8 mouse cellular contexts compared by ENCODE assay signal in genomic region chr6:88446063-88447002, GRCm38 (mm10). TPM values are rescaled to one million over a fixed set of nuclear protein-coding genes. Genes with fewer than 3 reads are reported as not detected.
DNase-seq lines count a peak whose midpoint lies in the region; ATAC-seq and TF ChIP-seq lines count a peak whose summit lies in the region.

Gene Eefsec (minus strand): TSS chr6:88446539.

- under 1% methylated on average over 71 of the region's 72 CpGs for WGBS in lung, embryonic 15.5 days
- 2% methylated on average over 72 of the region's 72 CpGs for WGBS in olfactory bulb, adult 2 months

- peak within 1 kb of the TSS; percentile 75 for H3K27ac ChIP-seq in lung, embryonic 15.5 days
- no peak within 1 kb of the TSS for H3K27ac ChIP-seq in olfactory bulb, adult 2 months (ENCODE audit: insufficient read depth, low read depth, low read length)

- peak within 1 kb of the TSS; percentile 88 for H3K4me2 ChIP-seq in lung, embryonic 15.5 days

- peak; percentile 79 for TF ChIP-seq POLR2A in olfactory bulb, adult 2 months (IDR thresholded peaks at IDR 0.05; ENCODE audit: insufficient read depth, low read depth, low read length)

- peak; percentile 50 for DNase-seq in MEL-GATA-1-ER (ENCODE audit: extremely low read depth, low read depth)
- peak; percentile 82 for DNase-seq in cerebellum, adult 8-10 months
- DNase-seq in layer of hippocampus, adult 9-10 months (ENCODE audit: low spot score): peak; percentile 44
- DNase-seq in thymus, adult 18-20 months: peak; percentile 69 to 72

- ATAC-seq in frontal cortex, adult (ENCODE audit: low TSS enrichment): peak; percentile 99
- peak; percentile 74 to 89; a peak in 3 of 4 replicates for ATAC-seq in hematopoietic stem cell, adult 5-6 weeks (replicated peaks in 1 of 2; ENCODE audit: insufficient read depth in 1 of 2, low FRiP score in 2 of 2, low TSS enrichment in 1 of 2, low read depth in 1 of 2, poor library complexity in 2 of 2, severe bottlenecking in 2 of 2)
- ATAC-seq in lung, embryonic 15.5 days (ENCODE audit: borderline replicate concordance, extremely low read depth, low FRiP score, low TSS enrichment): peak; percentile 78

- H3K4me1 ChIP-seq in lung, embryonic 15.5 days: peaks cover 14% of the 10 kb centered on the region
- H3K4me1 ChIP-seq in olfactory bulb, adult 2 months (ENCODE audit: control insufficient read depth, insufficient read depth, low read length): peaks cover 2% of the 10 kb centered on the region; the same call in 1 of the 2 replicates

- peak within 1 kb of the TSS; percentile 91 for H3K9ac ChIP-seq in lung, embryonic 15.5 days

- H3K27me3 ChIP-seq in lung, embryonic 15.5 days: no peaks in the 10 kb centered on the region

- no peak for TF ChIP-seq CTCF in olfactory bulb, adult 2 months (IDR thresholded peaks at IDR 0.05; ENCODE audit: insufficient read depth, low read depth, low read length)

- no peaks in the 10 kb centered on the region for H3K9me3 ChIP-seq in lung, embryonic 15.5 days

- peak within 1 kb of the TSS; percentile 98 for H3K4me3 ChIP-seq in lung, embryonic 15.5 days
- peak within 1 kb of the TSS; percentile 57 for H3K4me3 ChIP-seq in olfactory bulb, adult 2 months (ENCODE audit: insufficient read depth, low read depth, low read length)

- H3K36me3 ChIP-seq in lung, embryonic 15.5 days: no peaks in the 10 kb centered on the region

RNA-seq across cellular contexts. Expression of gene Eefsec, which starts in this region (rescaled TPM):
- 13.1 and 24.5 TPM in 2 replicates for total RNA-seq in hematopoietic stem cell, adult 5-6 weeks (2017)
- polyA plus RNA-seq in lung, embryonic 15.5 days (2015; fragmentation: Nextera tagmentation; extraction: Ambion mirVana): 37.7 and 42.4 TPM in 2 replicates
- polyA plus RNA-seq in olfactory bulb, adult 2 months (2012; ENCODE audit: insufficient read depth, insufficient read length, low replicate concordance, missing spikeins): not detected in 2 replicates
